In genomic region chr11:6568584-6569409, GRCm38 (mm10) we compare ENCODE assay signal across 9 mouse cellular contexts. TPM values are rescaled to one million over a fixed set of nuclear protein-coding genes. Genes with fewer than 3 reads are reported as not detected.
DNase-seq lines count a peak whose midpoint lies in the region; ATAC-seq lines count a peak whose summit lies in the region.
"Had no signal": no experiment of that assay in that cellular context is flagged by ENCODE, and none has a peak within 500 bp of the region (broad histone marks: within the 10 kb centered on the region; RNA-seq: fewer than 3 reads in every experiment).

No protein-coding gene starts in this region.

- no peaks in the 10 kb centered on the region for H3K9me3 ChIP-seq in intestine, embryonic 16.5 days (ENCODE audit: control insufficient read depth, low read length)
- no peaks in the 10 kb centered on the region for H3K9me3 ChIP-seq in midbrain, embryonic 16.5 days (replicated peaks; ENCODE audit: control insufficient read depth, low read length, poor library complexity, severe bottlenecking)
- H3K9me3 ChIP-seq: limb, embryonic 12.5 days had no signal

- no peaks in the 10 kb centered on the region for H3K27me3 ChIP-seq in intestine, embryonic 16.5 days (replicated peaks; ENCODE audit: control insufficient read depth, insufficient read depth, low read length)
- no peaks in the 10 kb centered on the region for H3K27me3 ChIP-seq in midbrain, embryonic 16.5 days (ENCODE audit: control insufficient read depth, insufficient read depth, low read depth, low read length)
- H3K27me3 ChIP-seq: limb, embryonic 12.5 days had no signal

- peak overlapping the region; percentile 4; the same call in 1 of the 2 replicates for H3K4me2 ChIP-seq in intestine, embryonic 16.5 days (ENCODE audit: low read depth, low read length)
- peak overlapping the region; percentile 24; the same call in 1 of the 2 replicates for H3K4me2 ChIP-seq in midbrain, embryonic 16.5 days (ENCODE audit: low read length)
- H3K4me2 ChIP-seq: limb, embryonic 12.5 days had no signal

- peaks cover 13% of the 10 kb centered on the region; the same call in 1 of the 2 replicates for H3K4me1 ChIP-seq in intestine, embryonic 16.5 days (ENCODE audit: control insufficient read depth, insufficient read depth, low read length)
- peaks cover 12% of the 10 kb centered on the region for H3K4me1 ChIP-seq in midbrain, embryonic 16.5 days (ENCODE audit: control insufficient read depth, insufficient read depth, low read length)
- H3K4me1 ChIP-seq: limb, embryonic 12.5 days had no signal

- 52% methylated on average over 11 of the region's 11 CpGs for WGBS in intestine, embryonic 16.5 days
- 33% methylated on average over 11 of the region's 11 CpGs for WGBS in midbrain, embryonic 16.5 days

- 0 out of 2 replicates have a peak overlapping the region, but pooled peaks have one; percentile 12 for H3K9ac ChIP-seq in intestine, embryonic 16.5 days (ENCODE audit: low read depth, low read length)
- H3K9ac ChIP-seq in midbrain, embryonic 16.5 days (ENCODE audit: low read depth, low read length), result peak overlapping the region; percentile 22; the same call in 1 of the 2 replicates
- H3K9ac ChIP-seq: limb, embryonic 12.5 days had no signal

- H3K4me3 ChIP-seq in intestine, embryonic 16.5 days (ENCODE audit: low read length), result peak overlapping the region; percentile 10; the same call in 1 of the 2 replicates
- no peak overlapping the region for H3K4me3 ChIP-seq in midbrain, embryonic 16.5 days (ENCODE audit: low read depth, low read length)
- H3K4me3 ChIP-seq: limb, embryonic 12.5 days had no signal

- DNase-seq in left cerebral cortex, adult 18-20 months (ENCODE audit: low spot score in 2 of 2), result peak; percentile 27 to 56
- DNase-seq in left cerebral cortex, adult 11 months (ENCODE audit: low spot score), result no peak
- DNase-seq in ZHBTc4 (ENCODE audit: low read depth, low spot score), result peak; percentile 52
- peak; percentile 41 for DNase-seq in gastrocnemius, postnatal 25 days
- DNase-seq in embryo, embryonic 10.5 days (ENCODE audit: low spot score), result no peak

- peaks cover 2% of the 10 kb centered on the region; the same call in 1 of the 2 replicates for H3K36me3 ChIP-seq in intestine, embryonic 16.5 days (ENCODE audit: control insufficient read depth, insufficient read depth, low read length)
- 0 out of 2 replicates have a peak, but pooled peaks cover 2% of the 10 kb centered on the region for H3K36me3 ChIP-seq in midbrain, embryonic 16.5 days (ENCODE audit: control insufficient read depth, insufficient read depth, low read length)

- H3K27ac ChIP-seq in intestine, embryonic 16.5 days (ENCODE audit: low read length), result peak overlapping the region; percentile 59
- H3K27ac ChIP-seq in midbrain, embryonic 16.5 days (ENCODE audit: low read length), result peak overlapping the region; percentile 66
- H3K27ac ChIP-seq: limb, embryonic 12.5 days had no signal

- peak; percentile 62 for ATAC-seq in intestine, embryonic 16.5 days
- ATAC-seq in midbrain, embryonic 16.5 days, result peak; percentile 61

RNA-seq across cellular contexts. Expression of gene Ccm2, which starts 22.1 kb away (rescaled TPM):
- 10 to 100 TPM; 63.5 to 67.0 TPM for total RNA-seq in left cerebral cortex, adult 18-20 months (2021)
- 10 to 100 TPM; 20.1 to 20.8 TPM for total RNA-seq in gastrocnemius, postnatal 25 days (2021)
- polyA plus RNA-seq in intestine, embryonic 16.5 days (2015; fragmentation: Nextera tagmentation; extraction: Ambion mirVana), result 67.7 and 69.9 TPM in 2 replicates
- polyA plus RNA-seq in midbrain, embryonic 16.5 days (2015; fragmentation: Nextera tagmentation; extraction: Ambion mirVana), result 81.4 and 84.3 TPM in 2 replicates

RNA-seq across cellular contexts. Expression of gene Nacad, which starts 37.1 kb away (rescaled TPM):
- total RNA-seq in left cerebral cortex, adult 18-20 months (2021), result 10 to 100 TPM; 42.6 to 55.9 TPM
- total RNA-seq in gastrocnemius, postnatal 25 days (2021), result under 1 TPM; 0.32 to 0.41 TPM
- polyA plus RNA-seq in intestine, embryonic 16.5 days (2015; fragmentation: Nextera tagmentation; extraction: Ambion mirVana), result 5.5 and 7.1 TPM in 2 replicates
- 85.0 and 89.0 TPM in 2 replicates for polyA plus RNA-seq in midbrain, embryonic 16.5 days (2015; fragmentation: Nextera tagmentation; extraction: Ambion mirVana)
- total RNA-seq: common myeloid progenitor, adult 5-6 weeks had no signal

RNA-seq across cellular contexts. Expression of gene Myo1g, which starts 48.0 kb away (rescaled TPM):
- total RNA-seq in left cerebral cortex, adult 18-20 months (2021), result under 1 TPM; 0.23 to 0.49 TPM
- 1 to 10 TPM in 1 of 2 experiments, under 1 TPM in 1; 0.56 to 1.0 TPM for total RNA-seq in gastrocnemius, postnatal 25 days (2021)
- 2.3 and 3.1 TPM in 2 replicates for polyA plus RNA-seq in intestine, embryonic 16.5 days (2015; fragmentation: Nextera tagmentation; extraction: Ambion mirVana)
- 0.19 and 0.53 TPM in 2 replicates for polyA plus RNA-seq in midbrain, embryonic 16.5 days (2015; fragmentation: Nextera tagmentation; extraction: Ambion mirVana)

RNA-seq across cellular contexts. Expression of gene Tbrg4, which starts 57.1 kb away (rescaled TPM):
- total RNA-seq in left cerebral cortex, adult 18-20 months (2021), result 10 to 100 TPM; 49.3 to 50.4 TPM
- 10 to 100 TPM; 67.6 to 72.3 TPM for total RNA-seq in gastrocnemius, postnatal 25 days (2021)
- polyA plus RNA-seq in intestine, embryonic 16.5 days (2015; fragmentation: Nextera tagmentation; extraction: Ambion mirVana), result 64.0 and 64.2 TPM in 2 replicates
- 29.0 and 29.1 TPM in 2 replicates for polyA plus RNA-seq in midbrain, embryonic 16.5 days (2015; fragmentation: Nextera tagmentation; extraction: Ambion mirVana)

Comparison
In these comparisons a context has a peak if more than half of its experiments do, and no peak if none do; other contexts are left out.
1. DNase-seq: peak in left cerebral cortex, adult 18-20 months (2 of 2), ZHBTc4 (single experiment) and gastrocnemius, postnatal 25 days (single experiment); none in left cerebral cortex, adult 11 months (single experiment) and embryo, embryonic 10.5 days (single experiment).
2. RNA of gene Nacad, which starts 37.1 kb away (total RNA-seq): 42.6 to 55.9 TPM in left cerebral cortex, adult 18-20 months; 0.32 to 0.41 TPM in gastrocnemius, postnatal 25 days; every median in the first group is over 10 times any median in the second.